Mouse (Mus musculus): Measurements from ENCODE around the gene Magi1. TPM values are rescaled to one million over a fixed set of nuclear protein-coding genes. Genes with fewer than 3 reads are reported as not detected.

Gene Magi1
- polyA plus RNA-seq, 1 experiment: 3.4 TPM

GRCm38 (mm10) chr6:94136693-94137092 is 147.0 kb downstream of the Magi1 start:
- H3ac ChIP-seq (ENCODE audit: control insufficient read depth, insufficient read length): no peak overlapping the region
- H3K36me3 ChIP-seq (ENCODE audit: control insufficient read depth, insufficient read depth): no peaks in the 10 kb centered on the region
- TF ChIP-seq MAX (IDR thresholded peaks at IDR 0.05; ENCODE audit: low read depth): no peak
- TF ChIP-seq SRF (IDR thresholded peaks at IDR 0.05; ENCODE audit: control insufficient read depth, insufficient read length, low read depth): no peak
- no peak for TF ChIP-seq USF1 (IDR thresholded peaks at IDR 0.05; ENCODE audit: low read depth)
- no peak for TF ChIP-seq TCF12 (IDR thresholded peaks at IDR 0.05; ENCODE audit: insufficient read depth, poor library complexity, severe bottlenecking)
- no peak for TF ChIP-seq POLR2A (IDR thresholded peaks at IDR 0.05; ENCODE audit: insufficient read length, low read depth)
- TF ChIP-seq MYOG (IDR thresholded peaks at IDR 0.05; ENCODE audit: control insufficient read depth in 1 of 3, insufficient read depth in 1 of 3, insufficient read length in 2 of 3, low read depth in 2 of 3): no peak
- TF ChIP-seq TCF3 (IDR thresholded peaks at IDR 0.05; ENCODE audit: insufficient read length, low read depth): no peak
- TF ChIP-seq MYOD1 (IDR thresholded peaks at IDR 0.05; ENCODE audit: control insufficient read depth in 1 of 3, insufficient read length in 2 of 3, low read depth in 2 of 3): no peak
- TF ChIP-seq E2F4 (IDR thresholded peaks at IDR 0.05; ENCODE audit: insufficient read depth): no peak
- no peak for TF ChIP-seq REST (IDR thresholded peaks at IDR 0.05; ENCODE audit: insufficient read depth, insufficient read length)
- TF ChIP-seq CEBPB (IDR thresholded peaks at IDR 0.05; ENCODE audit: insufficient read depth, poor library complexity, severe bottlenecking): no peak
- no peak for TF ChIP-seq POLR2AphosphoS2 (IDR thresholded peaks at IDR 0.05; ENCODE audit: insufficient read length, low read depth)
- H3K79me2 ChIP-seq (ENCODE audit: control insufficient read depth, insufficient read depth): no peaks in the 10 kb centered on the region
- no peak overlapping the region for H3K4me3 ChIP-seq
- H3K27me3 ChIP-seq (ENCODE audit: control insufficient read depth, insufficient read depth, insufficient read length): no peaks in the 10 kb centered on the region
- no peak overlapping the region for H3K4me2 ChIP-seq (ENCODE audit: low read depth)

GRCm38 (mm10) chr6:94134159-94134558 is 149.6 kb downstream of the Magi1 start:
- Histone ChIP-seq H3ac (ENCODE audit: control insufficient read depth, insufficient read length) (no peak overlapping the region), H3K4me2 (ENCODE audit: low read depth) (no peak overlapping the region), H3K79me2 (ENCODE audit: control insufficient read depth, insufficient read depth) (no peaks in the 10 kb centered on the region), H3K27me3 (ENCODE audit: control insufficient read depth, insufficient read depth, insufficient read length) (no peaks in the 10 kb centered on the region), H3K4me3 (no peak overlapping the region), H3K36me3 (ENCODE audit: control insufficient read depth, insufficient read depth) (no peaks in the 10 kb centered on the region)
- no peak for TF ChIP-seq E2F4 (IDR thresholded peaks at IDR 0.05; ENCODE audit: insufficient read depth)
- TF ChIP-seq MYOD1 (IDR thresholded peaks at IDR 0.05; ENCODE audit: control insufficient read depth in 1 of 3, insufficient read length in 2 of 3, low read depth in 2 of 3): no peak
- TF ChIP-seq POLR2AphosphoS2 (IDR thresholded peaks at IDR 0.05; ENCODE audit: insufficient read length, low read depth): no peak
- TF ChIP-seq MYOG (IDR thresholded peaks at IDR 0.05; ENCODE audit: control insufficient read depth in 1 of 3, insufficient read depth in 1 of 3, insufficient read length in 2 of 3, low read depth in 2 of 3): no peak
- no peak for TF ChIP-seq USF1 (IDR thresholded peaks at IDR 0.05; ENCODE audit: low read depth)
- TF ChIP-seq POLR2A (IDR thresholded peaks at IDR 0.05; ENCODE audit: insufficient read length, low read depth): no peak
- TF ChIP-seq REST (IDR thresholded peaks at IDR 0.05; ENCODE audit: insufficient read depth, insufficient read length): no peak
- no peak for TF ChIP-seq MAX (IDR thresholded peaks at IDR 0.05; ENCODE audit: low read depth)
- no peak for TF ChIP-seq TCF12 (IDR thresholded peaks at IDR 0.05; ENCODE audit: insufficient read depth, poor library complexity, severe bottlenecking)
- no peak for TF ChIP-seq SRF (IDR thresholded peaks at IDR 0.05; ENCODE audit: control insufficient read depth, insufficient read length, low read depth)

- no peaks in the 10 kb centered on the region for H3K36me3 ChIP-seq (ENCODE audit: control insufficient read depth, insufficient read depth)
- H3K27me3 ChIP-seq (ENCODE audit: control insufficient read depth, insufficient read depth, insufficient read length): no peaks in the 10 kb centered on the region
- no peak overlapping the region for H3K4me3 ChIP-seq
- H3ac ChIP-seq (ENCODE audit: control insufficient read depth, insufficient read length): no peak overlapping the region
- no peak overlapping the region for H3K4me2 ChIP-seq (ENCODE audit: low read depth)
- TF ChIP-seq MAX (IDR thresholded peaks at IDR 0.05; ENCODE audit: low read depth): no peak
- no peak for TF ChIP-seq E2F4 (IDR thresholded peaks at IDR 0.05; ENCODE audit: insufficient read depth)
- no peak for TF ChIP-seq USF1 (IDR thresholded peaks at IDR 0.05; ENCODE audit: low read depth)
- no peak for TF ChIP-seq MYOG (IDR thresholded peaks at IDR 0.05; ENCODE audit: control insufficient read depth in 1 of 3, insufficient read depth in 1 of 3, insufficient read length in 2 of 3, low read depth in 2 of 3)
- TF ChIP-seq TCF3 (IDR thresholded peaks at IDR 0.05; ENCODE audit: insufficient read length, low read depth): no peak
- TF ChIP-seq POLR2A (IDR thresholded peaks at IDR 0.05; ENCODE audit: insufficient read length, low read depth): no peak
- TF ChIP-seq POLR2AphosphoS2 (IDR thresholded peaks at IDR 0.05; ENCODE audit: insufficient read length, low read depth): no peak
- TF ChIP-seq REST (IDR thresholded peaks at IDR 0.05; ENCODE audit: insufficient read depth, insufficient read length): no peak
- TF ChIP-seq SRF (IDR thresholded peaks at IDR 0.05; ENCODE audit: control insufficient read depth, insufficient read length, low read depth): no peak
- no peak for TF ChIP-seq CEBPB (IDR thresholded peaks at IDR 0.05; ENCODE audit: insufficient read depth, poor library complexity, severe bottlenecking)
- no peak for TF ChIP-seq MYOD1 (IDR thresholded peaks at IDR 0.05; ENCODE audit: control insufficient read depth in 1 of 3, insufficient read length in 2 of 3, low read depth in 2 of 3)
- no peak for TF ChIP-seq TCF12 (IDR thresholded peaks at IDR 0.05; ENCODE audit: insufficient read depth, poor library complexity, severe bottlenecking)
- H3K79me2 ChIP-seq (ENCODE audit: control insufficient read depth, insufficient read depth): no peaks in the 10 kb centered on the region
These were observed 151.7 kb downstream of the Magi1 start for GRCm38 (mm10) chr6:94131999-94132398.

GRCm38 (mm10) chr6:94130389-94130788 is 153.3 kb downstream of the Magi1 start:
- Histone ChIP-seq H3K79me2 (ENCODE audit: control insufficient read depth, insufficient read depth) (no peaks in the 10 kb centered on the region), H3ac (ENCODE audit: control insufficient read depth, insufficient read length) (no peak overlapping the region), H3K4me3 (no peak overlapping the region), H3K4me2 (ENCODE audit: low read depth) (no peak overlapping the region), H3K27me3 (ENCODE audit: control insufficient read depth, insufficient read depth, insufficient read length) (no peaks in the 10 kb centered on the region), H3K36me3 (ENCODE audit: control insufficient read depth, insufficient read depth) (no peaks in the 10 kb centered on the region)
- TF ChIP-seq USF1 (IDR thresholded peaks at IDR 0.05; ENCODE audit: low read depth): no peak

GRCm38 (mm10) chr6:94126763-94127162 is 157.0 kb downstream of the Magi1 start:
- TF ChIP-seq MYOG (IDR thresholded peaks at IDR 0.05; ENCODE audit: control insufficient read depth in 1 of 3, insufficient read depth in 1 of 3, insufficient read length in 2 of 3, low read depth in 2 of 3) (no peak), TCF12 (IDR thresholded peaks at IDR 0.05; ENCODE audit: insufficient read depth, poor library complexity, severe bottlenecking) (no peak), TCF3 (IDR thresholded peaks at IDR 0.05; ENCODE audit: insufficient read length, low read depth) (no peak), POLR2A (IDR thresholded peaks at IDR 0.05; ENCODE audit: insufficient read length, low read depth) (no peak), POLR2AphosphoS2 (IDR thresholded peaks at IDR 0.05; ENCODE audit: insufficient read length, low read depth) (no peak), REST (IDR thresholded peaks at IDR 0.05; ENCODE audit: insufficient read depth, insufficient read length) (no peak), SRF (IDR thresholded peaks at IDR 0.05; ENCODE audit: control insufficient read depth, insufficient read length, low read depth) (no peak), E2F4 (IDR thresholded peaks at IDR 0.05; ENCODE audit: insufficient read depth) (no peak), CEBPB (IDR thresholded peaks at IDR 0.05; ENCODE audit: insufficient read depth, poor library complexity, severe bottlenecking) (no peak), USF1 (IDR thresholded peaks at IDR 0.05; ENCODE audit: low read depth) (no peak), MAX (IDR thresholded peaks at IDR 0.05; ENCODE audit: low read depth) (no peak), MYOD1 (IDR thresholded peaks at IDR 0.05; ENCODE audit: control insufficient read depth in 1 of 3, insufficient read length in 2 of 3, low read depth in 2 of 3) (no peak)
- no peaks in the 10 kb centered on the region for H3K27me3 ChIP-seq (ENCODE audit: control insufficient read depth, insufficient read depth, insufficient read length)

More at GRCm38 (mm10) chr6:94126763-94127162, 157.0 kb downstream of the Magi1 start:
- H3K4me3 ChIP-seq: no peak overlapping the region
- H3K4me2 ChIP-seq (ENCODE audit: low read depth): no peak overlapping the region
- no peaks in the 10 kb centered on the region for H3K36me3 ChIP-seq (ENCODE audit: control insufficient read depth, insufficient read depth)
- no peak overlapping the region for H3ac ChIP-seq (ENCODE audit: control insufficient read depth, insufficient read length)
- no peaks in the 10 kb centered on the region for H3K79me2 ChIP-seq (ENCODE audit: control insufficient read depth, insufficient read depth)

Measured in myocyte (in vitro differentiated cells).